Mouse (Mus musculus): ENCODE results near the gene Bcs1l.

DNA sequence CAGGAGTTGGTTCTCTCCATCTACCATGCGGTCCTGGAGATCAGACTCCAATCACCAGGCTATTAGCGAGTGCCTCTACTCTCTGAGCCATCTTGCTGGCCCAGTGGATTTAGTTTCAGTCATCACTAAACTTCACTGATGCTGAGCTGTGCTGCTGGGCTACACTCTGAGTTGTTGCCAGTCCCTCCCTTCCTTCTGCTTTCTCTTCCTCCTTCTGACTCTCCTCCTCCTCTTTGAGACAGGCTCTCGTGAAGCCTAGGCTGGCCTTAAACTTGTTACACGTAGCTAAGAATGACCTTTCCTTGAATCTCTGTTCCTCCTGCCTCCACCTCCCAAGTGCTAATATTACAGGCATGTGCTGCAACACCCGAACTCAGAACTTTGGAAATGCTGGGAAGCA, 29.0 kb upstream of the Bcs1l start:
- no peak for TF ChIP-seq CTCF (IDR thresholded peaks at IDR 0.05; ENCODE audit: extremely low read depth, insufficient read depth, insufficient read length, insufficient replicate concordance)
- no peak for TF ChIP-seq POLR2A (IDR thresholded peaks at IDR 0.05; ENCODE audit: low read depth, low read length)
